Mouse (Mus musculus) limb, embryonic 14.5 days (tissue): ENCODE measurements around the gene Ndufs2. TPM values are rescaled to one million over a fixed set of nuclear protein-coding genes. Genes with fewer than 3 reads are reported as not detected.

Source experiments
- ATAC-seq: fragments of 200-750 bp; cut with Nextera tagmentation; 2 replicates; pipeline ENCODE4 v1.8.0; 2017; ENCODE audit warnings: low read depth, moderate number of reproducible peaks, moderate TSS enrichment; ENCODE audit not compliant: low FRiP score
- DNase-seq: peaks from one replicate; pipeline ENCODE4 v3.0.0-alpha.2; 2015; ENCODE audit warnings: low spot score
- H3K27ac ChIP-seq: fragments of 300-500 bp; sonication (generic); replicated peaks from 2 replicates; pipeline ENCODE4 v1.5.1; 2014; ENCODE audit warnings: low read depth, mild to moderate bottlenecking, low read length, moderate library complexity, mixed read lengths
- H3K27me3 ChIP-seq: fragments of 300-500 bp; sonication (generic); 2 replicates; pipeline ENCODE4 v1.6.1; 2014; ENCODE audit warnings: low read length, mixed read lengths; ENCODE audit not compliant: control insufficient read depth, insufficient read depth
- H3K36me3 ChIP-seq: fragments of 300-500 bp; sonication (generic); 2 replicates; pipeline ENCODE4 v1.6.1; 2014; ENCODE audit warnings: mild to moderate bottlenecking, low read length, moderate library complexity, mixed read lengths; ENCODE audit not compliant: control insufficient read depth, insufficient read depth
- H3K4me1 ChIP-seq: fragments of 300-500 bp; sonication (generic); 2 replicates; pipeline ENCODE4 v1.6.1; 2014; ENCODE audit warnings: antibody characterized with exemption, low read length, mixed read lengths; ENCODE audit not compliant: control insufficient read depth, insufficient read depth
- H3K4me2 ChIP-seq: fragments of 300-500 bp; sonication (generic); replicated peaks from 2 replicates; pipeline ENCODE4 v1.6.1; 2014; ENCODE audit warnings: low read depth, mild to moderate bottlenecking, low read length, moderate library complexity; ENCODE audit not compliant: severe bottlenecking
- H3K4me3 ChIP-seq: fragments of 300-500 bp; sonication (generic); replicated peaks from 2 replicates; pipeline ENCODE4 v1.5.1; 2014; ENCODE audit warnings: low read length
- H3K9ac ChIP-seq: fragments of 300-500 bp; sonication (generic); 2 replicates; pipeline ENCODE4 v1.6.1; 2014; ENCODE audit warnings: mild to moderate bottlenecking, low read depth, low read length, moderate library complexity; ENCODE audit not compliant: severe bottlenecking
- H3K9me3 ChIP-seq: fragments of 300-500 bp; sonication (generic); 2 replicates; pipeline ENCODE4 v1.6.1; 2016; ENCODE audit warnings: low read length; ENCODE audit not compliant: control insufficient read depth
- POLR2A ChIP-seq: fragments of 200-500 bp; IDR thresholded peaks from 2 replicates; pipeline ENCODE4 v1.8.0; 2012; ENCODE audit warnings: inconsistent platforms, mild to moderate bottlenecking, moderate library complexity, borderline replicate concordance; ENCODE audit not compliant: insufficient read depth, insufficient read length; ENCODE audit errors: extremely low read depth
- WGBS: fragments of 180-500 bp; shearing (Covaris S2); extraction: QIAGEN DNeasy Blood & Tissue Kit; methylation state at CpG from one replicate; pipeline ENCODE4 v1.1.7; 2014; 5-methylcytosine and 5-hydroxymethylcytosine counted together
- polyA plus RNA-seq, 2 experiments: library from polyadenylated mRNA; depleted of rRNA in 1 of 2; stranded (reverse) in 1 of 2; unstranded in 1 of 2; fragments of >200 nt; fragmentation: Nextera tagmentation in 1 of 2; extraction: Ambion mirVana in 1 of 2; gene quantifications; 2 replicates each; pipeline versions ENCODE4 v1.2.1 to v1.2.3; 2012 to 2014

The Ndufs2 gene
- polyA plus RNA-seq, 2 experiments = 151 to 216 TPM

DNA sequence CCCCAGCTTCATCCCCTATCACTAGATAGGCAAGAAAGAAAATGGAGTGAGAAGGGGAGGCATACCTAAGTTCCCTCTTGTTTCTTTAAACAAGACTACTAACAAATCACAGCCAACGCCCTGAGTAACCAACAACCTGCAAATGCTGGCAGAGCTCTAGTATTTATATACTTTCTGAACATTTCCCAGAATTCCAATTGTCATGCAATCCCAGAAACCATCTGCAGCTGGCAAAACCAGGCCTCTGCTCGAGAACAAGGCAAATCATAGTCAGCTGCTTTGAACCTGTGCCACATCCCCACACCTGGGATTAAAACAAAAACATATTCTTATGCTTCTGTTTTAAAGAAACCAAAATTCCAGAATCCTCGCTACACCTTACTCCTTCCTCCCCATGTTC, 42.2 kb upstream of the Ndufs2 start:
- Histone ChIP-seq H3K9me3 (no peaks in the 10 kb centered on the region), H3K4me3 (peak overlapping the region; percentile 66), H3K4me1 (peaks cover 9% of the 10 kb centered on the region), H3K4me2 (peak overlapping the region; percentile 83), H3K27ac (peak overlapping the region; percentile 96; the same call in 1 of the 2 replicates), H3K9ac (peak overlapping the region; percentile 89), H3K36me3 (peaks cover 17% of the 10 kb centered on the region), H3K27me3 (no peaks in the 10 kb centered on the region)
- DNase-seq (no peak), ATAC-seq (no peak)
- no peak for TF ChIP-seq POLR2A
- 62% methylated on average over 3 of the region's 3 CpGs for WGBS

DNA sequence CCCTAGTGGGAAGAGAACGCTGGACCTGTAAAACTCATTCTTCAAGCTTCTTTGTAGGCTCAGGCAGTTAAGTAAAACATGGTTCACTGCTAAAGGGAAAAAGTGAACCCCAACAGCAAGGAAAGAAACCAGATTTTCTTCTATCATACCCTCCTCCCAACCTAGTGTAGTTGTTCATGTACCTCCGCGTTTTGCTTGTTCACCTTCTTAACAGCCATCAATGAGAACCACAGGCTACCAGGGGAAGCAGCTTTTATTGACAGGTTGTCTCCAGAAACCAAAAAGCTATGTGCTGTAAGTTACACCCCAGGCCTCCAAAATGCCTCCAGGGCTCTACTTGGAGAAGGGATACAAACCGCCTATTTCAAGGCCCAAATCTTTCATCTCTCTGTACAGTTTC, 37.1 kb upstream of the Ndufs2 start:
- 69% methylated on average over 4 of the region's 4 CpGs for WGBS
- no peak for TF ChIP-seq POLR2A

DNA sequence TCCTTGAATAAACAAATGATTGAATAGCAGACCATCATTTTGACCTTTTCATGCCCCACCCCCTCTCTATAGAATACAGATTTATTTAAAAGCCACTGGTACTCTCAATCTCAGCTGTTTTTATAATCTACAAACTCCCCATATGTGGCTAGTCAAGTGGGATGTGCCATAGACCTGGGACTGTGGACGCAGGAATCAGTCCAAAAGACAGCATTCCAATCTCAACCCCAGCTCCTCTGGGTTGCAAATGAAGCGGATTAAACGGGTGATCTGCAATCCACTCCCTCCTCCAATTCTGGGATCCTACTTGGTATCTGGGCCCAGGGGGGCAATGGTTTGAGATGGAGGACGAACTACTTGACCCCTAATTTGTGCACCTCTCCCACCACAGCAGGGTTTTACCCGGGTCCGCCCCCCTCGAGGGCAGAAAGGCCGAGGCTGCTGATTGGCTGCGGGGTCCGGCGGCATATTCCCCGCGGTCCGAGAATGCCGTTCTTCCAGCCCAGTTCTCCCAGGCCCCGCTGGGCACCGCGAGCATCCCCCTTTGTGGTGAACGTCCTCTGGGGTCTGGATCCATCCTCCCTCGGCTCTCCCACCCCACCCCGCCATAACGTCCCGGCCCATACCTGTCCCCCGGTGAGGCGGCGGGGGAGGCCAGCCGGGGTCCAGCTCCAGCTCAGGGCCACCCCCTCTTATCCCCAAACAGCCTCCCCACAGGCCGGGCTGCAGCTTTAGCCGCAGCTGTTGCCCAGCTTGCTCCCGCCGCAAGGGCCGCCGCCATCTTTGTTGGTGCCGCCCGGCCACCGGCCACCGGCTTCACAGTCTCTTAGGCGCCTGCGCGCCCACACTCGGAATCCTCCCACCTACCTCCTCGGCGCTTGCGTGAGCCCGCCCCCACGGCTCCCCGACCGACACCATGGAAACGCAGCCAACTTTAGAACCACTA, 36.2 kb upstream of the Ndufs2 start, which contains the start of gene Usp21:
Usp21 (minus strand) TSS at position 856 of the 946 bp plus-strand sequence.
- Histone ChIP-seq H3K9ac (peak within 1 kb of the TSS; percentile 93), H3K4me2 (peak within 1 kb of the TSS; percentile 55), H3K27ac (peak within 1 kb of the TSS; percentile 87), H3K9me3 (no peaks in the 10 kb centered on the region), H3K36me3 (peaks cover 59% of the 10 kb centered on the region), H3K27me3 (no peaks in the 10 kb centered on the region), H3K4me1 (peaks cover 11% of the 10 kb centered on the region), H3K4me3 (peak within 1 kb of the TSS; percentile 92)
- WGBS = 3% methylated on average over 47 of the region's 49 CpGs
- ATAC-seq (peak; percentile 96), DNase-seq (peak; percentile 93)
- peak; percentile 87 for TF ChIP-seq POLR2A

More for the DNA sequence above, 37.1 kb upstream of the Ndufs2 start:
- peaks cover 15% of the 10 kb centered on the region for H3K4me1 ChIP-seq
- H3K9me3 ChIP-seq = no peaks in the 10 kb centered on the region
- no peaks in the 10 kb centered on the region for H3K27me3 ChIP-seq
- H3K4me2 ChIP-seq = peak overlapping the region; percentile 55; the same call in 1 of the 2 replicates
- H3K27ac ChIP-seq = peak overlapping the region; percentile 69
- peak overlapping the region; percentile 93; the same call in 1 of the 2 replicates for H3K9ac ChIP-seq
- ATAC-seq (no peak), DNase-seq (no peak)
- H3K4me3 ChIP-seq = no peak overlapping the region
- peaks cover 52% of the 10 kb centered on the region for H3K36me3 ChIP-seq

DNA sequence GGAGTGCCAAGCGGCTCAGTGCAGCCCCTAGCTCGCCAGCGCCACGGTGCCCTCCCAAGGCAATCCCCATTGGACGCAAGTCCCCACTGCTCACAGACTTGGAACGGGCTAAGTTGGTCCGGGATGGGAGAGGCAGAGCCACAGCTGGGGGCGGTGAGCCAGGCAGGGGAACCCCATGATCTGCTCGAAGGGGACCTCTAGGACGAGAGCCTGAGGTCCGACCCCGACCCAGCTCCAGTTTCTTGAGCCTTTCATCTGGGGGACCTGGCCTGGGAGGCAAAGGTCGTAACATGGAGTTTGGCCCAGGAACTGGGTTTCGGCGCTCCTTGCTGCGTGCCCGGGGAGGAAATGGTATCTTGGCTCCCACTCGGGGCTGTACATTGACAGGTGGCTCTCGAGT, 35.3 kb upstream of the Ndufs2 start:
- no peaks in the 10 kb centered on the region for H3K27me3 ChIP-seq
- H3K9ac ChIP-seq = no peak overlapping the region
- ATAC-seq (no peak), DNase-seq (no peak)
- H3K4me2 ChIP-seq = peak overlapping the region; percentile 55
- WGBS = 91% methylated on average over 19 of the region's 19 CpGs
- H3K9me3 ChIP-seq = no peaks in the 10 kb centered on the region
- TF ChIP-seq POLR2A = no peak
- peak overlapping the region; percentile 92; the same call in 1 of the 2 replicates for H3K4me3 ChIP-seq
- H3K27ac ChIP-seq = no peak overlapping the region
- H3K36me3 ChIP-seq = peaks cover 64% of the 10 kb centered on the region
- peaks cover 11% of the 10 kb centered on the region for H3K4me1 ChIP-seq

DNA sequence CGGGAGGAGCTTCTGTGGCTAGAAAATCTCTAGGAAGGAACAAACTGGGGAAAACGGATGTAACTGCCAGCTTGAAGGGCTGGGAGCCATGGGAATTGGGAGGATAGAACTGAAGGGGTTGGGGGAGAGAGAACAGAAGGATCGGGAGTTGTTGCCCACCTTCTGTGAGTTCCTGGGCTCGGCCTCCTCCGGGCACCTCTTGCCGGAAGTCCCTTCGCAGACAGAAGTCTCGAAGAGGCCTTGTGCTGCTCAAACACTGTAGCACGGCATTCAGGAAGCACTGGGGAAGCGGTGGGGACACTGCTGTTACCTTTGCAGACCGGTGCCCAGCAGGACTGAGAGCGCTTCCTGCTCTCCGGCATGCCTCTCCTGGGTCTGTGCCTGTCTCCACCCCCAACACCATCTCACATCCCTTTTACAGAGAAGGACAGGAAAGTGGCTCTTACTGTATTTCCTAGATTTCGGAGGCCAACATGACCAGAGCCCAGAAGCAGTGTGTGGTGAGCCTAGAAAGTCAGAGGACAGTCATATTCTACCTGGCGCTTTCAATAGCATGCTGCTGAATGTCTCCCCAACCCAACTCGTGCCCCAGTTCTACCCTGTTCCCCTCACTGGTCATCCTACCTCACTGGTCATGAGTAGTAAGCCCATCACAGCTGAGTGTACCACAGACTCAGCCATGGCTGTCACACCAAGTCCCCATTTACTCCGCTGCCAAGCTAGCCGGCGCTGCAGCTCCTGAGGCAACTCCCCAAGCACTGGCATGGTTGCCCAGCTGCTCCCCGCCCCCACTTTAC, 34.1 kb upstream of the Ndufs2 start:
- Histone ChIP-seq H3K4me2 (no peak overlapping the region), H3K27me3 (no peaks in the 10 kb centered on the region), H3K4me3 (no peak overlapping the region), H3K9me3 (no peaks in the 10 kb centered on the region), H3K9ac (no peak overlapping the region), H3K27ac (no peak overlapping the region), H3K36me3 (peaks cover 64% of the 10 kb centered on the region), H3K4me1 (peaks cover 11% of the 10 kb centered on the region)
- no peak for DNase-seq
- ATAC-seq = no peak
- TF ChIP-seq POLR2A = no peak
- 87% methylated on average over 20 of the region's 20 CpGs for WGBS
